Mouse (Mus musculus) A20 (cell line): ENCODE results near the gene Fbxl3.

ENCODE experiments used
- DNase-seq: peaks from one replicate; pipeline ENCODE4 v3.0.0-alpha.2; 2011; ENCODE audit warnings: low read depth, low spot score

Gene Fbxl3

DNA sequence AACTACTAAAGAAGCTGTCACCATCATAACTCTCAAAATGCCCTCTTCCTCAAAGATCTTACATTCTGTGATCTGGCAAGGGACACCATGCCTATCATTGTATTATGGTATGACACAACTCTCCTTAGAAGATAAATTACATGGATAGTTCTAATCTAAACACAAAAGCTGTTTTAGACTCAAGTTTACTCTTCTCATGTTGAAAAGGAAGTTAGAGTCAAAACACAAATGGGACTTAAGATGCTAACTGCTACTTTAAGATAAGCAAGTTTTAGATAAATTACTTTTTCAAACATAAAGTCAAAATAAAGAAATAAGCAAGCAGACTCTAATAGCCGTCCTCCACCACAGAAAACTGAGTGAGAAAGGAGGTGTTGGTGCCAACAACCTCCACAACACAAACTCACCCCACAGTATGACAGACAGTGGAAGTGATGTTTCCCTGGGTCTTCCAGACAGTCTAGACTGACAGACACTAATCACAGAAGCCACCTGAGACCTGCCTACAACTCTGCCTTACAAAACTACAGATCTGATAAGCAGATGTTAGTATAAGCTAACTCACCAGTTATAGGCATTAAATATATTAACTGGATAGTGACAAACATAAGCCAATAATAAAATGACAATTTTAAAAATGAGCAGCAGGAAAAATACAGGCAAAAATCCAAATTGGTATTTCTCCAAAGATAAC, 13.4 kb downstream of the Fbxl3 start:
- DNase-seq: no peak

DNA sequence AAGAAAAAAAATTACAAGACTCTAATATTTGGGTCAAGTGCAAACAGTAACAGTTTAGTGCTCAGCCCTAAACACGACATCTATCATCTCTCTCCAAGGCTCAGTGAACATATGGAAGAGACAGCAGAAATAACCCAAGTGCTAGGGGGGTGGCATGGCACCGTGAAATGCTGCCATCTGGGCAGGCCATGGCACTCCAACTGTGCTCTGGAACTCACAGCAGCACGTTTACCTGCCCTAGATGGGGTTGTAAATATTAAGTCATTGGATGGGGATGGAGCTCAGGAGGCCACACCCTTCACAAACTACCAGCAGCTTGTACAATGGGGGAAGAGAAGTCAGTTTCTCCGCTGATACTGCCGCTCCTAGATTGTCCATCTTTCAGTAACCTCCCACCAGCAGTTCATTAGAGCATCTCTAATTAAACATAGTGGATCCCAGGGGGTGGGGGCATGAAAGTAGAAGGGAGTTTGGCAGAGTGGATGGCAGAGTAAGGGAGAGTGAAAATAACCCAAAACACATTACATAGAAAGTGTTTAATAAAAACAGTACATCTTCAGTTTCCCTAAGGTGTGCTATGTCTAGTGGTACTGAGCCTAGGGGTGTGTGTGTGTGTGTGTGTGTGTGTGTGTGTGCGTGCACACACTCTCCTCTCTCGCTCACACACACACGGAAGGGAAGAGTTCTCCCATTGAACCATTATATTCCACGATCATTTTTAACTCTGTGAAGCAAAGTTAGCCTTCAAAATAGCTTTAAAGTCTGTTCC, 20.0 kb downstream of the Fbxl3 start:
- DNase-seq: no peak

DNA sequence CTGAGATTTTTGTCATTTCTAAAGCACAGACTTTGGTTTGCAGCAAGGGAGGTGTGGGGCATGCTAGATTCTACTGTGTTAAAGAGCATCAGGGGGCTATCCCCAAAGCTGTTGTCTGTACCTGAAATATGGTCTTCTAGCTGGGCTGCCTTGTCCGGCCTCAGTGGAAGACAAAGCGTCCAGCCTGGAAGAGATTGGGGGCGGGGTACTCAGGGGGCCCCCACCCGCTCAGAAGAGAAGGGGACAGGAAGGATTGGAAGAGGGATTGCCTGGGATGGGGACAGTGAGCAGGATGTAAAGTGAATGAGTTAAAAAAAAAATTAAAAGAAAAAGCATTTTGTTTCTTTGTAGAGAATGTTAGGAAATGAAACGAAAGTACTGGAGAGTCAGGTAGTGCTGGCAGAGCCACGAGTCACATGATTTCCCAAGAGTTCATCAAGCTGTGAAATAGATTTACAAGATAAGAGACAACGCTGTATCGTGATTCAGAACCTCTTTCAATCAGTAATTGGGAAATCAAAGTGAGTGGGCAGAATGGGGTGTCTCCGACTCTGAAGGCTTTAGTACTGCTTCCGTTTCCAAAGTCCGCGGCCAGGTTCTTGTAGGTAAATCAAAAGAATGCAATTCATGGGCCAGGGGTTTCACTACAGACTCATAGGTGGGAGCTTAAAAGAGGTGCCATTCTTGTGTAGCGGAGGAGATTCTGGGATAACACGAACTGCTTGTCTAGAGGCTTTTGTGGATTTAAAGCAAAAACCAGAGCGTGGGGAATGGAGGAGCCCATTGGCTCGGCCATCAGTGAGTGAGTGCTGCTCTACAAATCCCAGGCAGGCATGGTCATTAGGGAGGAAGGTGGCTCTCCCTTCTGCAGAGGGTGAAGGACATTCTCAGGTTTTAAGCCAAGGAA, 21.1 kb downstream of the Fbxl3 start:
- DNase-seq: no peak

DNA sequence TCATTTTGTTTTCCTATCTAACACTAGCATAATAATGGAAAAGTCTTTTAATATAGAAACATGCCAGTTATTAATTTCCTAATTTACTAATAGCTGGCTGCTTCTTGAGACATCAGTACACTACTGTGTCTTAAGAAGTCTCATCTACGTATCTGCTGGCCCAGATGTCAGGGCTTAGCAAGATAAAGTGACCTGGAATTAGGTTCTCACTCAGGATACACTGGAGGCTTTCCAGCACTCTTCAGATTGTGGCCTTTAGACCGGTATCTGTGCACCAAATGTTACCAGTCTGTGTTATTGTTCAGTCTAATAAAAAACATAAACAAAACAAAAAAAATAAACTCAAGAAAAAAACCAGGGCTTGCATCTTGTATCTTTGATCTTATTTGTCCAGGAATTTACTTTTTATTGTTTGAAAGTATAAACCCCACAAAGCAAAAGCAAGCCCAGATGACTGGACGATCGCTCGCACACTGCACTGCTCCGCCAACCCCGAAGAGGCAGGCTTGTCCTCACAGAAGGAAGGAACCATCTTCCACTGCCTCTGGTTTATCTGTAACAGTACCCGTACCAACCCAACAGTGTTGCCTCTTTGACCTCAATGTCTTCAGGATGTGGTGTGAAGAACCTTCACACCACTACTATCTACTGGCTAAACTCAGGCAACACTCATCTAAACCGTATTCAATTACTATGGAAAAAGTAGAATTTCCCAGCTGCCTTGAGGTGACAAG, 21.9 kb downstream of the Fbxl3 start:
- DNase-seq: no peak

DNA sequence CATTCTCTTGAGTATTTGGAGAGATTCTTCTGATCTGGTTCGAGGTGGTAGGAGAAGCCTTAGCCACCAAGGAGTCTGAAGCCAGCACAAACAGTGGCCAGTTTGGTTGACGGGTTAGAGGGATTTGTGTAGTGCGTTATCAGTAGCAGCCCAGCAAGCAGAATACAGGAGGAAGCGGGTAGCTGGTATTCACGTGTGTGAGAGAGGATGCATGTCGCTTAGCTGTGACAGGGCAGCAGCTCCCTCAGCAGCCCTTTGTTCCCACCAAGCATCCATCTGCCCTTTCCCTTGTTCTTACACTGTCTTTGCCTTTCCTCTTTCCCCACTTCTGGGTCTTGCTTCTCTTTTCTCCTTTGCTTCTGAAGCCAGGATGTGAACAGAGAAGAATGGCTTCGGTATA, 24.2 kb downstream of the Fbxl3 start:
- DNase-seq: no peak

DNA sequence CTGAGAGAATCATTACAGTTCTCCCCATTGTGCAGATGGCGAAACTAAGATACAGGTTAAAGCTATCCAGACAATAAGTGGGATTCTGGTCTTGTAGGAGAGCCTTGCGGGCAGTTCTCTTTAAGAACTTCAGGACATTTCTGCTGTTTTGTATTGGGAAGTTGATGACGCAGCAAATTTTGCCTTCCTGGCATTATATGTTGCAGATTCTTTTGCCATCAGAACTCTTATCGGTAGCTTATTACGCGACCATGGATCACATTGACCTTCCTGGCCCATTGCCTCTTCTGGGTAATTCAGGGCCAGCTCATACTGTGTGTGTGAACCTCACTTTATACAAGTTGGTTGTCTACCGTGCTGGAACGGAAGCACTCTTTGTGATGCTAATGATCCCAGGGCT, 25.5 kb downstream of the Fbxl3 start:
- DNase-seq: no peak

DNA sequence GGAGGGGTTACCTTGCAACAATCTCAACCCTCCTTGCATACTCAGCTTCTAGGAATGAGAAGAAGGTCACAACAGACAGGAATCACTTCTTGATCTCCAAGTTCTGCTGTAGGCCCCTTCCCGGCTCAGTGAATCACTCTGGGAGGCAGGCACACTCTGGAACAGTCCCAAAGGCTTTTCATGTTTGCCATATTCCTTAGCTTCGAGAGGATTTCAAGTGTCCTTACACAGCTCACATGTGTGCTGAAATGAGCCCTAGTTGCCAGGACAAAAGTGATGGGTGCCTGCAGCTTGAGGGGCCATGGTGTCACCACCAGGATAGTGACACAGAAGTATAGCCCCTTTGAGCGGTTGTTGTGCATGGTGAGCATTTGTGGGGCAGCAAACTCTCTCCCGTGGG, 26.6 kb downstream of the Fbxl3 start:
- DNase-seq: no peak

DNA sequence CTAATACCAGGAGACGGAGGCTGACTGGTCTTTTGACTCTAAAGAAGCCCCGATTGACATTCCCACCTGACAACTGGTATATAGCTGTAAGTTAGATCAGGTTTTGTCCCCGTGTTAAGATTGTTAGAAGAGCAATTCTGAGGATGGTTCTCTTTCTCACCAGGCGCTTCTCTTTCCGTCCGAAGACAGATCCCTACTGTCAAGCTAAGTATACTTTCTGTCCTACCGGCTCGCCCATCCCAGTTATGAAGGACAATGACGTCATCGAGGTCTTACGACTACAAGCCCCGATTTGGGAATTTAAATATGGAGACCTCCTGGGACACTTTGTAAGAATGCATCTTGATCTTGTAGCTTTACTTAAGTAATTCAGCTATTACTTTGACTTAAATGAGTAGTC, 27.9 kb downstream of the Fbxl3 start:
- DNase-seq: no peak

DNA sequence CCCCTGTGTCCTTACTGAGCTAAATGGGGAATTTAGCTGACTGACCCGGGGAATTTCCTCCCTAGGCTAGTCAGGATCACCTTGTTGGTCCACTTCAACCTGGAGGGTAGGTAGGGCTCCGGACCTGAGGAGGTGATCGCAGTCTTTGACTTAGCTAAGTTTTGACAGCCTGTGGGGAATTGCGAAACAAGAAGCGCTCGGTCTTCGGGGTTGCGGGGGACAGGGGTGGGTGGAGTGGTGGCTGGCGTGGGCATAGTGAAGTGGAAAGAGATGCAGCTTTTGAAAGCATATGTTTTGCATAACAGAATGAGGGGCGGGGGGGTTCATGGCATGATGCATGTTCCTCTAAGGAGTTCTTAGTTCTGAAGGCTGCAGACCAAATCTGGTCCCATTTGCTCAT, 28.6 kb downstream of the Fbxl3 start:
- peak; percentile 80 for DNase-seq

DNA sequence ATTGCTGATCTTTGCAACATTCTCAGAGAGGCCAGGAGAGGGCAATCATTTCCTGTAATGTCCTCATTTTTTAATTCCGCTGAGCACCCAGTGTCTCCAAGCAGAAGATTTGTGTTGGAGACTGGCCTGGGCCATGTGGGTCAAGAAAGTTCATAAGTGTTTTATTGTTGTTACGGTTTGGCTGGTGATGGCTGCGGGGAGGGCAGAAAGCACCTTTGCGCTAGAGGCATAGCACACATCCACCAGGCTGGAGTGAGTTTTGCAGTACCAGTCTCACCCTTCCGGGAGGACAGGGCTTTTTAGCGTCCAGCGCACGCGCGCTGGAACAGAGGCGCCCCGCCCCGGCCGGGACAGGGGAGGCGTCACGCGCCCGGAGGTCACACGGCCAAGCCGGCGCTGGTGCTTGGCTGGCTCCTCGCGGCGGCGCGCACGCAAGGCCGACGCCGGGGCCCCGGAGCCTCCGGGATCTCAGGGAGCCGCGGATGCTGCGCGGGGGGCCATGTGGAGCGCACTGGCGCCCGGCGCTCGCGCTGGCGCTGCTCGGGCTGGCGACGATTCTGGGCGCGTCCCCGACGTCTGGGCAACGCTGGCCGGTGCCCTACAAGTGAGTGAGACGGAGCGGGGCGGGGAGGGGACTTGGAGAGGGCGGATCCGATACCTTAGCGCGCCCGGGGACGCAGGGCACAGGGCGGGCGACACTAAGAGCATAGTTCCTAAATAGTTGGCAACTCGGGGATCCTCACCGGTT, 29.3 kb downstream of the Fbxl3 start, which contains the start of gene Cln5:
Cln5 (plus strand) TSS at position 353 of the 748 bp plus-strand sequence.
- DNase-seq: peak; percentile 99

DNA sequence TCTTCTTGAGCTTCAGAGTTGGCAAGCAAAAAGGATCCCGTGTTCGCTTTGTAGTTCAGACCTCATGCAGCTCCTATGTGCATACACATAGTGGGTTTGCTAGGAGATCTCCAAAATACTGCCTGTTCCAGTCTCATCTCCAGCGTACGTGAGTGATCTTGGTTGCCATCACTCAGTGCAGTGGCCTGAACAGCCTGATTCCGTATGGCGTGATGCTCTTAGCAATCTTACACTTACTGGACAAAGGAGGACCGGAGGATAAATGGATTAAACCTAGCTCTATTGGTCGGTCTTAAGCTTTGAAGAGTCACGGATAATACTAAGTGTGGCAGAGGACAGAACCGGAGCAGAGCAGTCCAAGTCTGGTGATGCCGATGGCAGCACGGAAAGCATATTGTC, 29.9 kb downstream of the Fbxl3 start:
- no peak for DNase-seq

DNA sequence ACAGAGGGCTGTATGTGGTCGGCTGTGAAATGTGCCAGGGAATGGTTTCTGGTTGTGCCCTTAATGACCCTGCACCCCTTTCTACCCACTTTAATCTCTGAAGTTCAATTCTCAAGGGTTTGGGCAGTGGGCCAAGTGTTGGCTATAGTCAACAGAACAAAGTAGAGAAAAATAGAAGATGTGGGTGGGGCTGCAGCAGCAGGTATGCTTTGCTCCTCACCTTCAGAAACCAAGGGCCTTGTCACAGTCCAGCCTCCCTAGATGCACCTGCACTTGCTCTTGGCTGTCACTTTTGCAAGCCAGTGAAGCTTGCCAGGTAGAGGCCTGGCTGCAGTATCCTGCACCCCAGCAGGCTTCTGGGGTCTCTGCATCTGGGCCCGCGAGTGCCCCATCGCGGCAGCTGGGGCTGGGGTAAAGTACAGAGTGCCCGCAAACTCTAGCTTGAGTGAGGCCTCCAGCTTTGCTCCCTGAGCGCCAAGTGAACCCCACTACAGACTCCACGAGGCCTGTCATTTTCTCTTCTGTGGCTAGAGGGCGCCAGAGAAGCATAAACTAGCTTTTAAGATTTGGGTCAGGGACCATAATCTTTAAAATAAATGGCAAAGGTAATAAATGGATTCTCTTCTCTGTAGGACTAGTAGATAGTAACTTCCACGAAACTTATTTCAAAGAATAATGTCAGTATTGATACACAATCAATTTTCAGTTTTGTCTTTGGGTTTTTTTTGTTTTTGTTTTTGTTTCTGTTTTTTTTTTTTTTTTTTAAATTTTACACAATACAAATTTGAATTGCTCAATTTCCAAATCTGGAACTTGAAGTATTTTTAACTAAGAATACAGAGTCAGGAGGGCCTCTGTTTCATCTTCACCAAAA, 33.8 kb downstream of the Fbxl3 start:
- DNase-seq: peak; percentile 90

DNA sequence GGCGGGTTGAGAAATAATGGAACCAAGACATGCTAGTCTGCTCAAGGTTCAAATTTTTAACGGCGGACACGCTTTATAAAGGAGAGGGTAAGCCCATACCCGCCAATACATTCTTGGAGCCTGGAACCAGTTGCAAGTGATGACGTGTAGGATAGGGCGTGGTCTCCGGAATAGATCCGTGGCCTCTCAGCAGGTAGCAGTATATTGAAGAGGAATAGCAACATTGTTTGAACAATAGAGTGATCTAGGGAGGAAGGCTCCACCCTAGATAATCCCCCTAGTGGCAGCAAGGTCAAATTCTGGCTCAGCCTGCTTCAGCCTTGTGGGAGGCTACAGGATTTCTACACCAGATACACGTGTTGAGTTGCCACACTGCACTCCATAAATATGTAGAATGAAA, 39.9 kb downstream of the Fbxl3 start:
- no peak for DNase-seq

DNA sequence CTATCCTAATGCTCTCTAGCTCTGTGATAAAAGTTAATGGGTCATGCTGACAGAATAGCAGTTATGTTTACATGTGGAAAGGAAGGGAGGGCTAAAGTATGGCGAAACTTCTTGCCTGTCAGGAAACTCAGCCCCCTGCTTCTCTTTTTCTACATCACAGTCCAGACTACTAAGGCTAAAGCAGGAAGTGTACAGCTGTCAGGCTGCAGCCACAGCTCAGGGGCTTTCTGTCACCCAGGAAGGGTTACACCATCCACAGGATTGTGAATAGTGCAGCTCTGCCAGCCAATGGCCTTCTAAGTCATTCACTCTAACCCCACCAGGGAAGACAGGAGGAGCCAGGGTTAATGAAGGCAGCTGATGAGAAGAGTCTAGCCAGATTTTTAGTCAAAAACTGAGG, 40.4 kb downstream of the Fbxl3 start:
- peak; percentile 45 for DNase-seq

DNA sequence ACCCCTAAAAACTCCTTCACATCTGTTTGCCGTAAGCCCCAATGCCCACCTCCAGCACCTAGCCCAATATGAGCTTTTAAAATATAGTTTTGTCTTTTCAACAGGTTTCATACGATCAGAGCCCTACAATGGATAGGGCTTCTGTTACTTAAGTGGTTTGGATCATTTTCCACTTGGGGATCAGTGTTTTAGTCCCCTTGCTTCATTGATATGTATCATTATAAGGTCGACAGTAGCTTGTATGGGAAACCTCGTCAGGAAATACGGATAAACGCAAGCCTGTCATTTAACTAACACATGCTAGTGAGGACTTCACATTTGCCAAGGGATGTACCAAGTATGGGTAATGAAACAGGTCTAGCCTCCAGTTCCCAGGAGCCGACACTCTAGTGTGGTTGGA, 42.8 kb downstream of the Fbxl3 start:
- DNase-seq: no peak

DNA sequence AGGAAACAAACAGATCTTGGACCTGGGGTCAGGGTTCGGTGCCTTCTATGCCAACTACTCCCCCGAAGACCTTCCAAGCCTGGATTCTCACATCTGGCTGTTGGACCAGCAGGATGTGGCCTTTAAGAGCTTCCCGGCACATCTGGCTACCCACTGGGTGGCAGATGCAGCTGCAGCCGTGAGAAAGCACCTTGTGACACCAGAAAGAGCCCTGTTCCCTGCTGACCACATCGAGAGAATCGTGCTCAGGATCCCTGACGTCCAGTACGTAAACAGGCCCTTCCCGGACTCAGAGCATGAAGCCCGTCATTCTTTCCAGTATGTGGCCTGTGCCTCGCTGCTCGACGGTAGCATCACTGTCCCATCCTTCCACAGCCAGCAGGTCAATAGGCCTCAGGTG, 44.6 kb downstream of the Fbxl3 start:
- no peak for DNase-seq

DNA sequence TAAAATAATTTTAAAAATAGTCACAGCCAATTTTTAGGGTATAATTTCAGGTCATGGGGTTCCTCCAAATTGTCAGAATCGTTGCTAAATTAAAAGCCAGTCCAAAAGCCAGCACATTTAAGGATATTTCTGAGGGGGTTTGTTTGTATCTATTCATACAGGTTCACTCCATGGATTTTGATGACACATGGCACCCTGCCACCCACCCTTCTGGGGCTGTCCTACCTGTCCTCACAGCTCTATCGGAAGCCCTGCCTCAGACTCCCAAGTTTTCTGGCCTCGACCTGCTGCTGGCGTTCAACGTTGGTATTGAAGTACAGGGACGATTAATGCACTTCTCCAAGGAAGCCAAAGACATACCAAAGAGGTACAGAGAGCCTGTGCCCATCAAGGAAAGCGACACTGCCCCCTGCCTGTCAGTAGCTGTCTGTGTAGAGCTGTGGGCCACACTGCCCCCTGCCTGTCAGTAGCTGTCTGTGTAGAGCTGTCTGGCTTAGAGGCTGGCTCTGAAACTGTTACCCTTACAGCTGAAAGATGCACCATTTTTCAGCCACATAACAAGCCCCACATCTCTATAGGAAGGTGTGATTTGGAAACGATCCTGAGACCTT, 48.1 kb downstream of the Fbxl3 start:
- peak; percentile 93 for DNase-seq

DNA sequence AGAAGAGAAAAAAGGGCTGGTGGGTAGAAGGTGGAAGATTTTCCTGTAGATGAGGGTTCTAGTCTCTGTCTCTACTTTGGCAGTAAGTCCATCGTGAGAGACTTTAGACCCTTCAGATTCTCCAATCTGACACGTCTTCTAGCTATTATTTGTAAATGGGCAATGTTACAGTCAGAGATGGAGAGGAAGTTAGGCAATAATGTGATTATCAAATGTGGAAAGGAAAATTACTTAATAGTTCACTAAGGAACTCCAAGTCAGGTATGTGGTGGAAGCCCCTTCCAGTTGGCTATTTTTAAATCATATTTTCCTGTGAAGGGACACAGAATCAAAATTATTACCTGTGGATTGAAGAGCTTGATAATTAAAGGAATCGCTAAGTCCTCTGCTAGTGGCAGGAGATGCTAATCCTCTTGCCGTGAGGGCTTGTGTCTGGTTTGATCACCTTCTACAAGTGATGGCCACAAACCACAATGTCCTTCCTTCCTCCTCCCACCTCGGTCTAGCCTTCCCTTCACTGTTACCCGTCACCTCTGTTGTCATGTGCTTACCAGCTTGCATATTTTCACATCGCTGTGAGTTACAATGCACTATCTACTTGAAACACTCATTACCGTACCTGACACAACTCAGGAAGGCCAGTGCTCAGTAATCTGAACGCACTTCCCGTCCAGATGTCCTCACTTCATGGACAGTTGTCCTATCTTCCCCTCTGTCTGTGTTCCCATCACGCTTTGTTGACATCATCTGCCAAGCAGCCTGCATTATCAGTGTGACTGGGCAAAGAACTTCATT, 50.9 kb downstream of the Fbxl3 start:
- no peak for DNase-seq

DNA sequence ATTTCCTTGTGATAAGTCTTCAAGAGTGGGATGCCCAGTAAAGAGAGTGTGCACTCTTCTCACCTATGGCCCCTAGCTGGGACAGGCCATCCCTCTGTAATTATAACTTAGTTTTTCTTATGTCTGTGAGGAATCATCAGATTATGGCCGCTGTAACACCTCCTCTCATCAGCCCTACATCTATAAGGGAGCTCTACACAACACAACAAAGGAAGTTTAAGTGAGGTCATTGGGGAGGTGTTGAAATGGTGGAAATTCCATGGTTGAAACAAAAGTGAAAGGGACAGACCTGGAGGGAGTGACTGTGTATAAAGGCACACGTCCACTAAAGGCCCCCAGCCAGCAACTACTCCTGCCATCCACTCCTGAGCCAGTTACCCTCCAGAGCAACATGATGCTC, 52.7 kb downstream of the Fbxl3 start, which contains the start of gene Acod1:
Acod1 (plus strand) TSS at position 301 of the 400 bp plus-strand sequence.
- no peak for DNase-seq
